Mouse (Mus musculus) adrenal gland (tissue): ENCODE results near the gene Dnajc7.
"Not testable (repeated sequence)": the region's sequence is repeated elsewhere in the genome, so short reads cannot be mapped to it uniquely, and the experiment has no call there.

Source experiments
- intact Hi-C: fragments of 180-260 bp; cut with DNase I; formaldehyde crosslinking; loops from one replicate; pipeline ENCODE4 v1.15.1; 2025
- long read RNA-seq, 2 experiments: library from polyadenylated mRNA; unstranded; transcript quantifications; one replicate each; pipeline ENCODE4 v2.0.0; 2020; ENCODE audit warnings: borderline replicate concordance in 1 of 2; ENCODE audit not compliant: insufficient replicate concordance in 1 of 2

Dnajc7 gene
- long read RNA-seq, experiment 1, transcript Dnajc7-209 (5 exons, 1,008 nt): minor isoform, 7 of 115 reads
- long read RNA-seq, experiment 1, transcript Dnajc7-201 (14 exons, 2,330 nt): major isoform, 80 of 115 reads
- long read RNA-seq, experiment 1, partial matches to known transcripts: 17 of 115 reads
- long read RNA-seq, experiment 1, other reads (novel, unspliced or antisense): 11 of 115 reads
- long read RNA-seq, experiment 2, transcript Dnajc7-209 (5 exons, 1,008 nt): minor isoform, 10 of 120 reads
- long read RNA-seq, experiment 2, transcript Dnajc7-201 (14 exons, 2,330 nt): major isoform, 77 of 120 reads
- long read RNA-seq, experiment 2, partial matches to known transcripts: 23 of 120 reads
- long read RNA-seq, experiment 2, other reads (novel, unspliced or antisense): 8 of 120 reads

DNA sequence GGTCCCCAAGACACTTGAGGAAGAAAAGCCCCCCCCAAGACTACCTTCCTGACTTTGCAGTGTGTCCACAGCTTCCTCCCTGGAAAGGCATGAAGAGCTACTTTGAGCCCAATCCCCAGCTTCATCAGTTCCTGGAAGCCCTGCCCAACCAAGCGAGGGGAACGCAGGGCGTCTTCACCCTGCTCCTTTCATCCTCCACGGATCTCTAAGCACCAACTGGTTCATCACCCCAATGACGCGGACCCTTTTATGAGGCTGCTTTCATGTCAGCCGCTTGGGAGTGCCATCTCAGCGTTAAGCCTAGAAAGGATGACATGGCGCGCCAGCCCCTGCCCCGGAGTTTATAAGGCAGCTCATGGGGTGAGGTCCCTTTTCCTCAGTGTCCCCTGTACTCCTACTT lies at the start of gene Dnajc7:
Gene Dnajc7, minus strand, starts transcription at position 187 of the 400 bp plus-strand sequence.
- intact Hi-C loops: loop anchor here (5.0 kb wide), 1 partner anchor 48 kb away; the partner anchor contains the start of gene Cnp

DNA sequence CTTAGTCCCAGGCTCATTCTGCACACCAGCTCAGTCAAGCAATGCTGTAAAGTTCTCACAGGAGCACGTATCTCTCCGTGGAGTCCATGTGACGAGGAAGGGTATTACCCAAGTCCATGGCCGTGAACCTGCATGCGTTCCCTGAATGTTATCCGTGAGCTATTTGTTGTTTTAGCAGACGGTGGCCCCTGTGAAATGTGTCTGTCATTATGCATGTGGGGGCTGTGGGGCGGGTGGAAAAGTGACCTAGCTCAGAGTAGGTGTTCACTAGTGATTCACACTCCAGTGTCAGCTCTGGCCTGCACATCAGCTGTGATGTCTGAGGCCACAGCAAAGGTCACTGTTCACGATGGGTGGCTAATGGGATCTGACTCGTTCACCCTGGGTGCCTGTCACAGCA lies 39.8 kb upstream of the Dnajc7 start:
- intact Hi-C loops: no loop called here

DNA sequence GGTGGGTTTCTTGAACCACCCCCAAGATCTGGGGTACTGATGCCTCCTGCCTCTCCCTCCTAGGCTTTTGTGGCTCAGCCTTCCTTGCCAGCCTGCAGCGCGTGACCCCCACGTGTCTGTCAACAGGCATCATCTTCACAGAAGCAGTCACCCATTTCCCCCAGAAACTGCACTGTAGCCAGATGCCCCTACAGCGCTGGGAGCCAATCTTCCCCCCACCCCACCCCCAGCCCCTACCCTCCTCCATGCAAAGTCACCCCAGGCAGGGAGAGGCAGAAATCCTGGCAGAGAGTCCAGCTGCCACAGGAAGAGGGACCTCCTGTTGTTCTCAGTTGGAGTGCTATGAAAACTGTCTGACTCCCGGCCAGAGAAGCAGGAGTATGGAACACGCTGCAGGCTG lies 36.5 kb upstream of the Dnajc7 start:
- intact Hi-C loops: no loop called here

DNA sequence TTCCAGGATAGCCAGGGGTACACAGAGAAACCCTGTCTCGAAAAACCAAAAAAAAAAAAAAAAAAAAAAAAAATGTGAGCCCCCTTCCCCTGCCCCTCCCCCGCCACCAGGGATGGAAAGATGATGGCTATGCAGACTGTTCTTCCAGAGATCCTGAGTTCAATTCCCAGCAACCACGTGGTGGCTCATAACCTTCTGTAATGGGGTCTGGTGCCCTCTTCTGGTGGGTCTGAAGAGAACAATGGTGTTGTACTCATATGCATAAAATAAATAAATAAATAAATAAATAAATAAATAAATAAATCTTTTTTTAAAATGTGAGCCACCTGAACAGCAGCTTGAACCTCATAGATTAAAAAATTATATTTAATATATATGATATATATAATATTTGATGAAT lies 35.6 kb upstream of the Dnajc7 start:
- intact Hi-C loops: not testable (repeated sequence)

DNA sequence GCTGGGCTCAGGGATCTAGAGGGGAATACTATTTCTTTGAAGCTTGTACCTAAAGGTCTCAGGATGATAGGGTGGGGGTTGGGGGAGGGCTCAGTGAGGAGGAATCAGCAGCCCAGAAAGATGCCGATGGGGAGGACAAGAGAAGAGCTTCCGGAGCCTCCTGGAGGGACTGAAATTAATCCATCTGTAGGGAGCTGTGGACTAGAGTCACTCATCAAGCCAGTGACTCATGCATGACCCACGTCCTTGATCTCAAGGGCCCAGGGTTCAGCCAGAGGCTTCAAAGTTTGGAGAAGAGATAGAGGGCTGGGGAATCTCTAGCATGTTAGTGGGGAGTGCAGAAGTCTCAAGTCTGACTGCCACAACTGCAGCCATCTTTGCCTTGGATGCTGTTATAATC lies 31.8 kb upstream of the Dnajc7 start:
- intact Hi-C loops: no loop called here

DNA sequence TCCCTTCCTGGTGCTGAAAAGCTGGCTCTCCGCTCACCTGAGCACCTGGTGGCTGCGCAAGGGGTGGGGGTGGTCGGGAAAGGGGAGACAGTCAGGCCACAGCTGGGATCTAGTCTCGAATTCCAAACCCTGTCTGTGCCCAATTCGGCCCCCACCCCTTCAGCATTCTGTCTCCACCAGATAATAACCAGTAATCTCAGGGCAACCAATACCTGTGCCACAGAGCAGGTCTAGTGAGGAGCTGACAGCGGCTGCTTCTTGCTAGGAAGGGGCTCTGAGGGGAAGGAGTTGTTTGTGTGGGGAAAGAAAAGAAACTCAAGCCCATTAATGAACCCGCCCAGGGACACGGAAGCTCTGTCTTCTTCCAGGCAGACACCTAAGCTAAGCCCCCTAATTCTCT lies 31.2 kb upstream of the Dnajc7 start:
- intact Hi-C loops: no loop called here

DNA sequence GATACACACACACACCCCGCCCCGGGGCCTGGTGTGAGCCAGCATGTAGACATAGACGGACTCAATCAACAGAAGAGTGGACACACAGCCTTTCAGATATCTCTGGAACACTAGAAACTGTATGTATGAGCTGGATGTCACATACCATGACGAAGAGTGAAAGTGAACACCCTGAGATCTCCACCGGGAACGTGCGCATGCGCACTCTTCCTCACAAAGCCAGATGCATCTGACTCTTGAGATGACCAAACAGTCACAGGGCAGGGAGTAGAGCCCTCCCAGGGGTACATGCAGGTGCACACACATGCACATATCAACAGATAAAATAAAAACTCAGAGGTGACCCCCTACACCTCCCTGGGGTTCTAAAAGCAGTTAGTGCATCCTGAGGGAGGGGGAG lies 28.4 kb upstream of the Dnajc7 start:
- intact Hi-C loops: no loop called here

DNA sequence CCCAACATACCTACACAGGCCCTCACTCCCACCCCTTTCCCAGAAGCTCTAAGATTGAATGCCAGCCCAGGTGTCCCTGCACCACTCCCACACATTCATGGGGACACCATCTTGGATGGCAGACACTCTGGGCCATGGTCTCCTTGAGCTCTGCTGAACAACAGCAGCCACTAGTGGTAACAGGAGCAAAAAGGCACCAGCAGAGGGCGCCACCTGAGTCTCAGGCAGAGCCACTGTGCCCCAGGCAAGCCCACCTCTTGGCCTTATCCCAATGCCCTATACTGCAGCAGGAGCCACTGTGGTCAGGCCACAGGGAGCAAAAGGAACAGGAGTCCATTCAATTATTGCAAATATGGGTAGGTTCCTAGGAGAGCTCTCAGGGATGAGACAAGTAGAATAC lies 26.3 kb upstream of the Dnajc7 start:
- intact Hi-C loops: no loop called here

DNA sequence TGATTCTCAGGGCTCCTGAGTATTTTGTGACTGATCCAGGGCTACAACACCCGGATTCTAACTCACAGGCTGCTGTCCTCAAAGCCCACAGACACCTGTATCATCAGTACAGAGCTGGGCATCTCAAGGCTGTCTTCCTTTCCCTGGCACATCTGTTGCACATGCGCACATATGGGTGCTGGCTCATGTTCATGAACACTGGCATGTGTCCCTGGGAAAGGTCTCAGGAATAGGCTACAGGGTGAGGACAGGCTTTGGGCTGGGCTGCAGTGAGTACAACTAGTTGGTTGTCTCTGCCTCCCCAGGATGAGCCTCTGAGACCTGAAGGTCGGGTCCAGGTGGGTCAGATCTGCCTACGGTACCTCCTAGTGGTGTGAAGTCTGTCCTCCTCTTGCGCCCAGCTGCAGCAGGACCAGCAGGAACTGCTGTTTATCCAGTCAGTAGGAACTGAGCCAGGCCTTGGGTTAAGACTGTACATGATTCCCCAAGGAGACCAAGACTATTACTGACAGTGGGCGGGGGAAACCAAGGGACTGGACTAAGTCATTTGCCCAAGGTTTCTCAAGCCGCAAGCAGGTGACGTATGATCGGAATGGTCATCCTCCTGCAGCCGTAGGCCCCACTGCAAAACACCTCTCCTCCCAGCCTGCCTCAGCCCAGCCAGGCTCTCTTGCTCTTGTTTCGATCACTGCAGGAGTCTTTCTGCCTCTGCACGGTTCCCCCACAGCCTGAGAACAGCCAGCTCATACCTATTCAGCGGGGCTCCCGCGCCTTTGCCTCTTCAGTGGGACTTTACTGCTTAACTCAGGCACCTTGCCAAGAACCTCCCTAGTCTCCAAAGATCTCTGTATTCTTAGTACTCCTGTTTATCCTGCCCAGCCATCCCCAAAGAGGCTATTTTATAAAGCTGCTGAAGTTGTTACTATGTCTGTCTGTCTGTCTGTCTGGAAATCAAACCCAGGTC lies 23.9 kb upstream of the Dnajc7 start:
- intact Hi-C loops: loop anchor here (5.0 kb wide), 1 partner anchor 48 kb away; the partner anchor contains the start of gene Zfp385c

DNA sequence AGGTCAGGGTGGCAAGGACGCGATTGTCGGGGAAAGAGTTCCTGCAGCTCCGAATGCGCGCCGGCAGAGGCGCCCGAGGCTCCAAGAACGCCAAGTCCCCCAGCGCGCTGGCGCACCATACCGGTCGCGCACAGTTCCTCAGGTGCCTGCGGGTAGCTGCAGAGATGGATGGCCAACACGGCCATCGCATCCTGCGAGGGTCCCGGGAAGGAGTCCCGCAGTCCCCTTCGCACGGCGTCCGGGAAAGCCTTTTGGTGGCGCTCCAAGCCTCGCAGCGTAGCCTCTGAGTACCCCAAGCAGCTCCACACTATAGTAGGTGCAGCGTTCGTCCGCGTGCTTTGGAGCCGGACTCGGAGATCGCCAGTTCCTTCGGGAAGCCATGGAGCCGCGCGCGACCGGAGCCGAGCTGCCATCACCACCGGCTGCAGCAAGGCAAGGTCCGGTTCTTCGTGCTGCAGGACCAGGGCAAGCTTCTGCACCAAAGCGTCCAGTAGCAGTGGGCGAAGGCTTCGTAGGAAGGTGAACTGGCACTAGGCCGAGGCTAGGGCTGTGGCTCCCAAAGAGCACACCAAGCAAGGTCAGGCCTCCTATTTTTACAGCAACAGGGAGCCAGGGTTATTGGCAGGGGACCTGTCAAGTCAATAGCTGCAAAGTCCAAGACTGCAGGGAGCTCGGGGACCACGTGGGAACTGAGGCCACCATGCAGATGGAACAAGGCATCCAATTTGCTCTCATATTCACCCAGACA lies 20.4 kb upstream of the Dnajc7 start:
- intact Hi-C loops: loop anchor here (5.0 kb wide), 1 partner anchor 52 kb away; the partner anchor contains the start of gene Zfp385c

DNA sequence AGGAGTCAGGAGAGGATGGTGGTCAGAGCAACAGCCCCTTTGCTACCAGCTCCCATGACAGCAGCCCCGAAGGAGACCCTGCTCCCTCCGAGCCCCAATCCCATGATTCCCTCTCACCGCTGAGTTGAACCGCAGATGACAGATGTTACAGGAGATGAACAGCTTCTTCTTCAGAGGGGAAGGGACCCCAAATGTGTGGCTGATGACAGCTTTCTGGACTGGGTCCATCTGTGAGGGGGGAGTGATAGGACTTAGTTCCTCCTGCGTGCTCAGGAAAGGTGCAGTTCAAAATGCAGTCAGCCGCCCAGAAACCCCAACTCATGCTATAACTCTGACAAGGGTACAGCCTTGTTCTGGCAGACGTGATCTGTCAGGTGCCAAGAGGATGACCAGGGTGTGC lies 14.6 kb upstream of the Dnajc7 start:
- intact Hi-C loops: no loop called here

DNA sequence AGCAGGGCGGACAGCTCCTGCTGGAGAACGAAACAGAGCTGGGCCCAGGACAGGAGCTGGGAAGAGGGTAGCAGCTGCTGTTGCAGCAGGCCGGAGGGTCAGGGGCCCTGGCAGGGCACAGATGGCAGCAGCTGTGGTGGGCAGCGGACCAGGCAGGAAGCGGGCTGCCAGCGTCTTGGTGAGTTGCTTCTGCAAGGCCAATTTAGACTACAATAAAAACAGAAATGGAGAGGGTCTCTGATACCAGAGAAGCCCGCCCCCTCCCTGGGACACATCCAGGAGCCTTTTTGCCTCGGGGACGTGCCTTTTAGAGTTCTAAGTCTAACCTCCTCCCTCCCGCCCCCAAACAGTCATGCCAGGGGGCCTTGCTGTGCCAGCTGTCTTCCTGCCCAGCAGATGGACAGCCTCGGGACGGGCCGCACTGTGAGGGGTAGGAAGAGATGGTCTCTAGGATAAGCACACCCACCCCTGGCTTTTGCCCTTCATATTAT lies 8.9 kb upstream of the Dnajc7 start:
- intact Hi-C loops: no loop called here

DNA sequence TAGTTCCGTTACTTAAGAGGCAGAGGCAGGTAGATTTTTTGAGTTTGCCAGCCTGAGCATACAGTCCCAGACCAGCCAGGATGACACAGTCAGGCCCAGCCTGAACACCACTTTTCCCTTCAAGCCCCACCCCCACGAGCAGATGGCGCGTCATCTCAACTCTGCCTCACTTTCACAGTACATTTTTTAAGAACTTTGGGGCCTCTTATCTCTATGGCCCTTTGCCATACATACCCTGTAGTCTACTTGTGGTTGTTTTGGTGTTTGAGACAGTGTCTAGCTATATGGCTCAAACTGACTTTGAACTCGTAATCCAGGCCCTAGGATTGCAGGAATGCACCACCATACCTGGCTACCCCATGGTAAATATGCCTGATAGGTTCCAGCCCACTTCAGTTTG lies 8.1 kb upstream of the Dnajc7 start:
- intact Hi-C loops: no loop called here

DNA sequence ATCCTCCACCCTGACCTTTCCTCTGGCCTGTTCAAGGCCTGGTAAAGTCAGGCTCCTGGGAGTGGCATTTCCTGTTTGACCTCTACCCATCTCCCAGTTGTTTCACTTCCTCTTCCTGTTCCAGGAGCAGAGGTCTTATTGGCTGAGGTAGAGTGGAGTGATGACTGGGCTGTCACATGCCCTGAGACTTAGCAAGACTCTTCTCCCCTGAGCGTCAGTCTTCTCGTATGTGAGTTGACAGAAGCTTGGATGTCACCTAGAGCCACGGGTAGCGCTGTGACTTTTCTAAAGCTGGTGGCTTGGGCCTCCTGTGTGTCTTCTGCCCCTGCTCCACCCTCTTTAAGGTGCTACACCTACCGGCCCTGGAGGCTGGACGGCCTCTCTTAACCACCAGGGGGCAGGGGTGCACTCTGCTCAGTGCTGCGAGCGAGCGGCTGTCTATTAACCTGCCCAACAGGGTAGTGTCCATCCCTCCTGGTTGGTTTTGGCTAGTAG lies 6.8 kb upstream of the Dnajc7 start:
- intact Hi-C loops: loop anchor here (1.0 kb wide), 1 partner anchor 69 kb away; no protein-coding TSS in a partner anchor

DNA sequence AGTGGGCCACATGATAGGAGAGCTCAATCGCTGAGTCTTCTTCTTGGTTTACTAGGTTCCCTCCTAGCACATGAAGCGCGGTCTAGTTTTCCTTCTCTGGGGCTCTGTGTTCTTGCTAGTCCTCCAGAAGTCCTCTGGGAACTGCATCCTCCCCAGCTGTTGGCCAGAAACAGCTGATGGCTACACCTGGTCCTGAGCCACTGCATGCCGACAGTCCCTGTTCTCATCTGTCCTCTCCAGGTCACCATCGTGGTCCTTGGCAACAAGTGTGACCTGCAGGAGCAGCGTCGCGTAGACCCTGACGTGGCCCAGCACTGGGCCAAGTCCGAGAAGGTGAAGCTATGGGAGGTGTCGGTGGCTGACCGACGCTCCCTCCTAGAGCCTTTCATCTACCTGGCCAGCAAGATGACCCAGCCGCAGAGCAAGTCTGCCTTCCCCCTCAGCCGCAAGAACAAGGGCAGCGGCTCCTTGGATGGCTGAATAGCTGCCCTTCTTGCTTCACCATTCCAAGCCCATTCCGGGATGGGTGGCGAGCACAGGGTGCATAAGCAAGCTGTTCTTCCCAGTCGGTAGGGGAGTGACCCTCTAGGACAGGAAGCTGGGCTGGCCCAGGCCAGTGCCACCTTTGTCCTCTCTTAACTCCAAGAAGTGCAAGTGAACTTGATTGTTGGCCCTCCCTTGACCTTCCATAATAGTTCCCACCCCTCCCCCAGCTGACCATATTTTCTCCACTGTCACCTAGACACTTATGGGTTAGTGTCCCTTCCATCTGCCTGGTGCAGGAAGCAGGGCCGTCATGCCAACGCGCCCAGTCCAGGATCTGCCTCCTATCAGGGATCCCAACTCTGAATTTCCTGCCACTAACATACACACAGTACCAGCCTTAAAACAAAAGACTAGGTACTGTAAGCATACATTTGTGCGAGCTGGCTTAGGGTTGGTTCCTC lies 6.1 kb upstream of the Dnajc7 start:
- intact Hi-C loops: loop anchor here (1.0 kb wide), 1 partner anchor 69 kb away; no protein-coding TSS in a partner anchor

DNA sequence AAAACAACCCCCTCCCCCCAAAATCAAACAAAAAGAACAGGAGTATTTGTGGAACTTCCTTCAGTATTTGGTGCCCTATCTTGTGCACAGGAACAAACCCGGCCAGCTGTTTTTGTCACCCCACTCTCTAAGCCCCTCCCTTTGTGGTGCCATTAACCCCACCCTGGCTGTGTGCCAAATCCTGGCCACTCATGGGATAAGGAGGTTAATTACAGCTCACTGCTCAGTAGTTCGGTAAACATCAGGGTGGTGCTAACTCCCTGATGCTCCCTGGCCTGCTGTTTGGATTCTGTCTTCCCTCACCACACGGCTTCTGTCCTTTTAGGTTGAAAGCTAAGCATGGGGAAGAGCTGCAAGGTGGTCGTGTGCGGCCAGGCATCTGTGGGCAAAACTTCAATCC lies 3.9 kb upstream of the Dnajc7 start:
- intact Hi-C loops: loop anchor here (5.0 kb wide), 1 partner anchor 52 kb away; the partner anchor contains the start of gene Cnp

DNA sequence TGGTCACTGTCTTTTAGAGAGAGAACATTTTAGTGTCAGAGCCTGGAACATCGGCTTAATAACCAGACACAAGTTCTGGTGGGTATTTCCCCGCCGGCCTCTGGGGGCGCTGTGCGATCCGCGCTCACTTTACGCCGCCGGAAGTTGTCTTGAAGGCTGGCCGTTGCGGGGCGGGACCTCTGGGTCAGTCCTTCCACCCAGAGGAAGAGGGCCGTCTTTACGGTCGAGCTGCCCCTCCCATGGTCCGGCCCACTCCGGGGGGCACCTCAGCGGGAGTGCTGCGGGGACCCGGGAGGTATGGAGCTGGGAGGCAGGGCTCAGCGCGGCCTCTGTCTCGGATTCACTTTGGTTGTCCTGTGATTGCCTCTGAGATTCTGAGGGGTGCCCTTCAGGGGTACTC lies 2.7 kb upstream of the Dnajc7 start:
- intact Hi-C loops: loop anchor here (5.0 kb wide), 1 partner anchor 50 kb away; the partner anchor contains the start of gene Cnp

DNA sequence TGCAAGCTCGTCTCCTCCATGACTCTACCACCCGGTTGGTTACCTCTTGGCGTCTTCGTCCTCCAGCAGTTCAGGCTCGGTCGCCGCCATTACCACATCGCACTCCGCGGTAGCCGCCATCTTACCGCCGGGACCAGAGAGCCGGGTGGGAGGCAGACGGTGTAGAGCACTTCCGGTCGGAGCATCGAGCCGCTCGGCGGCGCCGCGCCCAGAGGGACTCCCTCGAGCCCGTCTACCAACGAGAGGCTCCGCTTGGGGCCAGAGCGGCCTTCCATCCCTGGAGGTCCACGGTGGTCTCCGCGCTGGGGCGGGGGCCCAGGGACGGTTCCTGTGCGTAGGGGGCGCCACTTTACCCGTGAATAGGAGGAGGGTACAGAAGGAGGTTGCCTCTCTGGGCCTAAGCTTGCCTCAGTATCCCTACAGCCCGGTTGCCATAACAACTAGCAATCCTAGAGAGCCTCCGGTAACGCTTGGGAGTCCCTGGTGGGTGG lies 438 bp downstream of the Dnajc7 start:
- intact Hi-C loops: no loop called here

DNA sequence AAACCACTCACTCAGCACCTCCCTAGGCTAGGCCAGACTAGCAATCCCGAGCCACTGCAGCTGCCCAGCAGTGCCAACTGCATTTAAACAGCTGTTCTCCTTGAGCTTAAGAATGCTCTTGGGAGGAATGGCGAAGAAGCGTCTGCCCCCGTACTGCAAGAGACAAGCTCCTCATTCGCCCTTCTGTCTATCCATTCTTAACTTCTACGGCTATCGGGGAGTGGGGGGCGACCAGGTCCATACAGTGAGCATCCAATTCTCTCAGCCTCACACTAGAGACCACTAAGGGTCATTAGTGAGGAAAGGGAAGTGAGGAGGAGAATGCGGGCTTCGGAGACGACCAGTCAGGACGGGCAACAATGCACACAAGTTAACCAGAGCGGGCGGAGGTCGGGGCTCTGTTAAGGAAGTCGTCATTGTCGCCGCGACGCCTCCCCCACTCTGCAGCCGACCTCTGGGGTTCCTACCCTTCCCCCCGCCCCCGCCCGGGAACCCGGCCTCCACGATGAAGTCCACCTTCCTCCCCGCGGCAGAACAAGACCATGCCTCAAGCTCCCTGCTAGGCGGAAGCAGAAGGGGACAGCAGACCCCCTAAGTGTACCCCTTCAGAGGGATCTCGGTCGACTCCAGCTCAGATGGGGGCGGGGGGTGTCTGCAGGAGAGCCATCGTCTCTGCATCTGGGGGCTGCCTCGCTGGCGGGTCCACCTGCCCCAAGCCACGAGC lies 1.0 kb downstream of the Dnajc7 start, which contains the start of gene Nkiras2:
Gene Nkiras2, plus strand, starts transcription at position 484 of the 724 bp plus-strand sequence.
- intact Hi-C loops: no loop called here
